Mouse (Mus musculus) G1E-ER4 (cell line): Measurements from ENCODE around the gene Dusp9. TPM values are rescaled to one million over a fixed set of nuclear protein-coding genes. Genes with fewer than 3 reads are reported as not detected.

Source experiments
- GATA1 ChIP-seq: IDR thresholded peaks from one replicate; pipeline ENCODE4 v1.8.0; 2012; ENCODE audit warnings: low read length, inconsistent platforms
- polyA plus RNA-seq: library from polyadenylated mRNA; stranded (reverse); fragments of >175 nt; gene quantifications from 2 replicates; pipeline ENCODE4 v1.2.3, GENCODE M21; 2012

Gene Dusp9
- polyA plus RNA-seq, 1 experiment: 0.06 TPM

GRCm38 (mm10) chrX:73690917-73691629 is 51.9 kb downstream of the Dusp9 start:
- TF ChIP-seq GATA1: no peak

Other genes starting within 250 kb of the Dusp9 start
- gene Gm18336, start 240.7 kb upstream of the Dusp9 start, polyA plus RNA-seq: not detected in 2 replicates
- not detected in 2 replicates for gene Zfp92, start 228.3 kb upstream of the Dusp9 start, polyA plus RNA-seq
- not detected in 2 replicates for gene Trex2, start 204.1 kb upstream of the Dusp9 start, polyA plus RNA-seq
- gene Haus7, start 180.4 kb upstream of the Dusp9 start, polyA plus RNA-seq: 3.4 and 3.5 TPM in 2 replicates
- gene Bgn, start 155.8 kb upstream of the Dusp9 start, polyA plus RNA-seq: not detected in 2 replicates
- not detected in 2 replicates for gene Atp2b3, start 136.3 kb upstream of the Dusp9 start, polyA plus RNA-seq
- gene Pnck, start 20.7 kb downstream of the Dusp9 start, polyA plus RNA-seq: not detected in 2 replicates
- gene Slc6a8, start 33.7 kb downstream of the Dusp9 start, polyA plus RNA-seq: 4.1 and 4.5 TPM in 2 replicates
- 8.6 and 10.7 TPM in 2 replicates for gene Bcap31, start 76.8 kb downstream of the Dusp9 start, polyA plus RNA-seq
- 18.2 and 19.9 TPM in 2 replicates for gene Abcd1, start 77.2 kb downstream of the Dusp9 start, polyA plus RNA-seq
- not detected in 2 replicates for gene Plxnb3, start 117.7 kb downstream of the Dusp9 start, polyA plus RNA-seq
- not detected in 2 replicates for gene Srpk3, start 135.0 kb downstream of the Dusp9 start, polyA plus RNA-seq
- gene Idh3g, start 147.5 kb downstream of the Dusp9 start, polyA plus RNA-seq: 31.6 and 36.9 TPM in 2 replicates
- gene Ssr4, start 147.6 kb downstream of the Dusp9 start, polyA plus RNA-seq: 18.1 and 22.8 TPM in 2 replicates
- not detected in 2 replicates for gene Pdzd4, start 185.6 kb downstream of the Dusp9 start, polyA plus RNA-seq